Mouse (Mus musculus): ENCODE measurements at regions not wholly inside any gene's neighbourhood (a gene's known extent, or its start where the extent isn't known, plus 50 kb on each side); places are given as distances from the start of the nearest gene placed in this dataset.

DNA sequence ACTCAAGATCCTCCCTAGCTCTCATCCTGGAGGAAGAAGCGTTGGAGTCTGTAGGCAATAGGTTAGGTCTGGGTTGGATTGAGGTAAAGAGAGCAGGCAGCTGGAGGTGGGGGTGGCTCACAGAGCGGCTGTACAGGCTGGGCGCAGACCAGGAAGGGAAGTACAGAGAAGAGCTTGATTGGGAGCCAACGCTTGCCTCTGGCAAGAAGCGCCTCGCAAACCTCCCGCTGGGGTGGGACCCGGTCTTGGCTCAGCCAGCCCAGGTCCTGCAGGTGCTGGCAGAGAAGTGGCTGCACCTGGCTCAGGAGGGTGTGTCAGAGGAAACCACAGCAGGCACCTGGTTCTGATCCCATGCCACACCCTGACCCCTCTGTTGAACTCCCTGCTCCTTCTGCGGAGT lies 176.8 kb upstream of the Klf3 start:
- H3K4me2 ChIP-seq (ENCODE audit: insufficient read depth, low read depth, poor library complexity, severe bottlenecking) = peak overlapping the region; percentile 81
- dilution Hi-C loops (cut with MboI; ENCODE audit: extremely low pct_ligation_motif_present, extremely low pct_unique_long_range_greater_than_20kb, low sequenced_read_pairs) = no loop called here
- peak; percentile 37 for DNase-seq (ENCODE audit: extremely low read depth)

DNA sequence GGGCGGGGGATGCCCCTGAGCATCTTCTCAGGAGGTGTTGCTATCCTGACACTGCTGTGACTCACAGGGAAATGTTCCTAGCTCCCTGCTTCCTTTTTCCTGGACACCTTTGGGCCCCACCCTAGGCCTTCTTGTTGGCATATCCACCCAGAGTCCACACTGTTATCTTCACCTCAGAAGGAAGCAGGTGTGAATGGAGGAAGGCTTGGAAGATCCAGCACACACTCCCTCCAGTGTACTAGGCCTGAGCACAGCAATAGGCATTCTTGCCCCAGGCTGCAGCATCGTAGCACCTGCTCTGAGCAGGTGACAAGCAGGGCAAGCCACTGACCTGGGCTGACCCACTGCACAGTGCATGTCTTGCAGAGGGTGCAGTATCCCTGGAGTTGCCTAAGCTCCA lies 172.6 kb upstream of the Klf3 start:
- dilution Hi-C loops (cut with MboI; ENCODE audit: extremely low pct_ligation_motif_present, extremely low pct_unique_long_range_greater_than_20kb, low sequenced_read_pairs) (no loop called here), in situ Hi-C loops (cut with MboI; ENCODE audit: low pct_ligation_motif_present, low pct_unique_long_range_greater_than_20kb, low sequenced_read_pairs) (no loop called here)
- no peak for TF ChIP-seq NRF1 (IDR thresholded peaks at IDR 0.05; ENCODE audit: low read depth, low read length)
- no peak for TF ChIP-seq ZKSCAN1 (IDR thresholded peaks at IDR 0.05; ENCODE audit: borderline replicate concordance, low read depth, low read length)
- TF ChIP-seq USF2 (conservative IDR thresholded peaks at IDR 0.05; ENCODE audit: low read depth, low read length) = no peak
- no peak for TF ChIP-seq JUN (IDR thresholded peaks at IDR 0.05; ENCODE audit: insufficient read depth, low read depth, low read length)
- no peak for TF ChIP-seq BHLHE40 (IDR thresholded peaks at IDR 0.05; ENCODE audit: low read depth, low read length)
- no peak for TF ChIP-seq RAD21 (IDR thresholded peaks at IDR 0.05; ENCODE audit: low read depth, low read length)
- no peaks in the 10 kb centered on the region for H3K36me3 ChIP-seq (replicated peaks in 1 of 2; ENCODE audit: control insufficient read depth in 1 of 2, insufficient read depth in 1 of 2, low read length in 1 of 2)
- no peak overlapping the region for H3K27ac ChIP-seq (ENCODE audit: insufficient read depth, low read depth)
- no peak for DNase-seq (ENCODE audit: extremely low read depth)
- no peak overlapping the region for H3K9ac ChIP-seq (ENCODE audit: insufficient read depth, low read depth)
- H3K27me3 ChIP-seq (replicated peaks) = peaks cover 5% of the 10 kb centered on the region
- peaks cover 5 to 21% of the 10 kb centered on the region in 2 experiments; a peak in 3 of 4 replicates for H3K4me1 ChIP-seq (ENCODE audit: control insufficient read depth in 1 of 2, insufficient read depth in 2 of 2)
- no peak overlapping the region for H3K4me3 ChIP-seq (replicated peaks in 1 of 3; ENCODE audit: low read depth in 2 of 3, low read length in 2 of 3, poor library complexity in 1 of 3)
- no peaks in the 10 kb centered on the region for H3K79me2 ChIP-seq (replicated peaks; ENCODE audit: control insufficient read depth, extremely low read depth, insufficient read depth, poor library complexity, severe bottlenecking)
- H3K9me3 ChIP-seq (replicated peaks; ENCODE audit: low read length) = no peaks in the 10 kb centered on the region
- H3K4me2 ChIP-seq (ENCODE audit: insufficient read depth, low read depth, poor library complexity, severe bottlenecking) = no peak overlapping the region

More for the DNA sequence above, 176.8 kb upstream of the Klf3 start:
- no peak overlapping the region for H3K27ac ChIP-seq (ENCODE audit: insufficient read depth, low read depth)
- no peak overlapping the region for H3K9ac ChIP-seq (ENCODE audit: insufficient read depth, low read depth)
- peaks cover 5% of the 10 kb centered on the region for H3K27me3 ChIP-seq (replicated peaks)
- peaks cover 9 to 62% of the 10 kb centered on the region in 2 experiments for H3K4me1 ChIP-seq (ENCODE audit: control insufficient read depth in 1 of 2, insufficient read depth in 2 of 2)
- in situ Hi-C loops (cut with MboI; ENCODE audit: low pct_ligation_motif_present, low pct_unique_long_range_greater_than_20kb, low sequenced_read_pairs) = no loop called here
- no peaks in the 10 kb centered on the region for H3K36me3 ChIP-seq (replicated peaks in 1 of 2; ENCODE audit: control insufficient read depth in 1 of 2, insufficient read depth in 1 of 2, low read length in 1 of 2)
- no peaks in the 10 kb centered on the region for H3K9me3 ChIP-seq (replicated peaks; ENCODE audit: low read length)
- TF ChIP-seq USF2 (conservative IDR thresholded peaks at IDR 0.05; ENCODE audit: low read depth, low read length) (no peak), TCF12 (IDR thresholded peaks at IDR 0.05; ENCODE audit: low read depth, low read length) (peak; percentile 69)
- H3K79me2 ChIP-seq (replicated peaks; ENCODE audit: control insufficient read depth, extremely low read depth, insufficient read depth, poor library complexity, severe bottlenecking) = no peaks in the 10 kb centered on the region
- H3K4me3 ChIP-seq (replicated peaks in 1 of 3; ENCODE audit: low read depth in 2 of 3, low read length in 2 of 3, poor library complexity in 1 of 3) = no peak overlapping the region

DNA sequence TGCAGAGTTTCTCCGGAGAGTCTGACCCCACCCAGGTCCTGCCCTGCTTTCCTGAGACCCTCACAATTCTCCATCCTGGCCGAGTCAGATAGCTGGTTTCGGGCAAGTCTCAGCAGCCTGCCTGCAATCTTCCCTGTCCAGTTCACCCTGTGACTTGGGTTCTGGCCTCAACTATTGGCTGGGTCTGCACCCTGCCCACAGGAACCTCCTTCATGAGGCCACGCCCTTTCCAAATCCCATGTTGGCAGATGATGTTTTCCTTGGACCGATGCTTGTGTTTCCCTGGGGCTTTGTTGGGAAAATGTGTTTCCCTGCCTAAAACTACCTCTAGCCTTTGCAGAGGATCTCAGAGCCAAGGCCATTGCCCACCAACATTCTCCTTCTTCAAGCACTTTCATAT lies 171.0 kb upstream of the Klf3 start:
- Histone ChIP-seq H3K27me3 (replicated peaks) (peaks cover 5% of the 10 kb centered on the region), H3K27ac (ENCODE audit: insufficient read depth, low read depth) (no peak overlapping the region), H3K79me2 (replicated peaks; ENCODE audit: control insufficient read depth, extremely low read depth, insufficient read depth, poor library complexity, severe bottlenecking) (no peaks in the 10 kb centered on the region), H3K4me2 (ENCODE audit: insufficient read depth, low read depth, poor library complexity, severe bottlenecking) (no peak overlapping the region), H3K4me3 (replicated peaks in 1 of 3; ENCODE audit: low read depth in 2 of 3, low read length in 2 of 3, poor library complexity in 1 of 3) (no peak overlapping the region), H3K4me1 (ENCODE audit: control insufficient read depth in 1 of 2, insufficient read depth in 2 of 2) (peaks cover 5 to 6% of the 10 kb centered on the region in 2 experiments; a peak in 3 of 4 replicates), H3K9ac (ENCODE audit: insufficient read depth, low read depth) (no peak overlapping the region), H3K36me3 (replicated peaks in 1 of 2; ENCODE audit: control insufficient read depth in 1 of 2, insufficient read depth in 1 of 2, low read length in 1 of 2) (no peaks in the 10 kb centered on the region), H3K9me3 (replicated peaks; ENCODE audit: low read length) (no peaks in the 10 kb centered on the region)
- TF ChIP-seq PAX5 (IDR thresholded peaks at IDR 0.05; ENCODE audit: low read length) (no peak), BHLHE40 (IDR thresholded peaks at IDR 0.05; ENCODE audit: low read depth, low read length) (no peak)
- in situ Hi-C loops (cut with MboI; ENCODE audit: low pct_ligation_motif_present, low pct_unique_long_range_greater_than_20kb, low sequenced_read_pairs) = no loop called here
- DNase-seq (ENCODE audit: extremely low read depth) = no peak
- dilution Hi-C loops (cut with MboI; ENCODE audit: extremely low pct_ligation_motif_present, extremely low pct_unique_long_range_greater_than_20kb, low sequenced_read_pairs) = no loop called here

All from CH12.LX (cell line).